Mouse (Mus musculus): ENCODE measurements around the gene Apex1.

DNA sequence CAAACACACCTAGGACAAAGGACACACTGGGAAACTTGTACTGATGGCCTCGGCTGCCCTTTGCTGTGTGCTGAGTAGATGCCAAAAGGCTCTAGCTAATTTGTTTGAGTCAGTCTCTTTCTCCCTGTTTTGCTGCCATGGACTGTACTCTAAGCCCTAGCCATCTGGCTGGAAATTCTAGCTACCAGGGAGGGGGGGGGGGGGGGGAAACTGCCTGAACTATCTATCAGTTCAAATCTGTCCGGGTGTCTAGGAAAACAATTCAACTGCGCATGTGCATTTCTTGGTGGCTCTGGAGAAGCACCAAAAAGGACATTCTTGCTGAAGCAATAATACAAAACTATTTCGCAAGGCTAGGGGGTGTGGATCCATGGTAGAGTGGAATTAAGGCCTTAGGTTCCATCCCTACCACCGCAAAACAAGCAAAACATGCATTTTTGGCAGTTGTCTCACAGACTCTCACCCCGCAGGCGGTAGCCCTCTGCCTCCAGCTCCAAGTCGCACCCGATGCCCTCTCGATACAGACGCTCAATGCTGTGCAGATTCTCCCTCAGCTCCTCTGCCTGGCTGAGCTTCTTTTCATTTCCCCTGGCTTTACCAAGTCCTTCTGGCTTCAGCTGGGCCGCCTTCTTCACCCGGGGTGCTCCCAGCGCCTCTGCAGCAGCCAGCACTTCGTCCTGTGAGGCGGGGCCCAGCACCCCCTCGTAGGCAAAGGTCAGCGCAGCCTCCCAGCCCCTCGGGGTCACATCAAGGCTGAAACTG, 28.6 kb upstream of the Apex1 start:
- TF ChIP-seq POLR2A (IDR thresholded peaks at IDR 0.05; ENCODE audit: extremely low read depth, insufficient read depth, low read length) (no peak), CTCF (IDR thresholded peaks at IDR 0.05; ENCODE audit: extremely low read depth, insufficient read depth, low read length) (no peak)
